ENCODE assay signal across 7 mouse cellular contexts in genomic region chr14:57890011-57890842, GRCm38 (mm10). TPM values are rescaled to one million over a fixed set of nuclear protein-coding genes. Genes with fewer than 3 reads are reported as not detected.
DNase-seq lines count a peak whose midpoint lies in the region; ATAC-seq lines count a peak whose summit lies in the region.

Gene Zdhhc20, minus strand, starts transcription at chr14:57890276.

- peak within 1 kb of the TSS; percentile 96 for H3K9ac ChIP-seq in intestine, embryonic 14.5 days (ENCODE audit: low read length)

- H3K27me3 ChIP-seq in intestine, embryonic 14.5 days (replicated peaks; ENCODE audit: control insufficient read depth, insufficient read depth, low read length), result no peaks in the 10 kb centered on the region
- no peaks in the 10 kb centered on the region for H3K27me3 ChIP-seq in midbrain, embryonic 10.5 days (ENCODE audit: low read depth, poor library complexity, severe bottlenecking)

- DNase-seq in adrenal gland, adult (ENCODE audit: inconsistent age in 2 of 2, low spot score in 1 of 2), result peak; percentile 98 to 99
- DNase-seq in embryo, embryonic 10.5 days (ENCODE audit: low spot score), result peak; percentile 96
- DNase-seq in gastrocnemius, postnatal 25 days, result peak; percentile 98
- peak; percentile 98 for DNase-seq in intestine, embryonic 14.5 days (ENCODE audit: low spot score)
- peak; percentile 92 to 97 for DNase-seq in left cerebral cortex, postnatal 25 days (ENCODE audit: low spot score in 2 of 2)
- DNase-seq in midbrain, embryonic 10.5 days (ENCODE audit: low spot score), result peak; percentile 98
- peak; percentile 92 for DNase-seq in right cerebral cortex, postnatal 4 days

- peak within 1 kb of the TSS; percentile 74 for H3K4me2 ChIP-seq in intestine, embryonic 14.5 days (ENCODE audit: low read length)

- intact Hi-C loops in left cerebral cortex, postnatal 25 days (cut with DNase I), result loop anchor here (2.0 kb wide), 1 partner anchor 23 kb away; no protein-coding TSS in a partner anchor

- peak within 1 kb of the TSS; percentile 85 for H3K4me3 ChIP-seq in intestine, embryonic 14.5 days (ENCODE audit: low read depth, low read length)
- H3K4me3 ChIP-seq in midbrain, embryonic 10.5 days, result peak within 1 kb of the TSS; percentile 95

- peaks cover 6% of the 10 kb centered on the region for H3K4me1 ChIP-seq in intestine, embryonic 14.5 days (replicated peaks; ENCODE audit: control insufficient read depth, insufficient read depth, low read length)
- peaks cover 15% of the 10 kb centered on the region for H3K4me1 ChIP-seq in midbrain, embryonic 10.5 days

- H3K36me3 ChIP-seq in intestine, embryonic 14.5 days (ENCODE audit: control insufficient read depth, insufficient read depth, low read length), result no peaks in the 10 kb centered on the region
- no peaks in the 10 kb centered on the region for H3K36me3 ChIP-seq in midbrain, embryonic 10.5 days

- ATAC-seq in intestine, embryonic 14.5 days (replicated peaks; ENCODE audit: low FRiP score, low TSS enrichment, low read depth), result peak; percentile 97

- peak within 1 kb of the TSS; percentile 84 for H3K27ac ChIP-seq in intestine, embryonic 14.5 days (ENCODE audit: low read depth)
- peak within 1 kb of the TSS; percentile 96 for H3K27ac ChIP-seq in midbrain, embryonic 10.5 days (replicated peaks)

- no peaks in the 10 kb centered on the region for H3K9me3 ChIP-seq in intestine, embryonic 14.5 days (ENCODE audit: control insufficient read depth, low read length)
- H3K9me3 ChIP-seq in midbrain, embryonic 10.5 days (replicated peaks), result no peaks in the 10 kb centered on the region

- WGBS in intestine, embryonic 14.5 days, result 4% methylated on average over 62 of the region's 65 CpGs
- 4% methylated on average over 64 of the region's 65 CpGs for WGBS in midbrain, embryonic 10.5 days

RNA-seq across cellular contexts. Expression of gene Zdhhc20, which starts in this region (rescaled TPM):
- total RNA-seq in gastrocnemius, postnatal 25 days (2021), result 1 to 10 TPM; 2.9 to 5.1 TPM
- 56.9 and 63.6 TPM in 2 replicates for polyA plus RNA-seq in intestine, embryonic 14.5 days (2014; fragmentation: Nextera tagmentation; extraction: Ambion mirVana)
- total RNA-seq in left cerebral cortex, postnatal 25 days (2021), result 10 to 100 TPM; 29.6 to 31.2 TPM
- 52.9 and 53.7 TPM in 2 replicates for polyA plus RNA-seq in midbrain, embryonic 10.5 days (2016; fragmentation: Nextera tagmentation; extraction: Ambion mirVana)

Comparison
In these comparisons a context has a peak if more than half of its experiments do, and no peak if none do; other contexts are left out.
1. Peak in every context shown above with its lines: DNase-seq, ATAC-seq, H3K4me3 ChIP-seq and H3K27ac ChIP-seq.
2. RNA of gene Zdhhc20 (total RNA-seq): 29.6 to 31.2 TPM in left cerebral cortex, postnatal 25 days; 2.9 to 5.1 TPM in gastrocnemius, postnatal 25 days; every median in the first group is over 4 times any median in the second.